Mouse (Mus musculus): ENCODE data around the gene Mat2b.
"Not testable (repeated sequence)": the region's sequence is repeated elsewhere in the genome, so short reads cannot be mapped to it uniquely, and the experiment has no call there.

Gene Mat2b

GRCm38 (mm10) chr11:40695103-40695502, at the start of gene Mat2b:
Gene Mat2b (minus strand): TSS chr11:40695203.
- no peak for DNase-seq (ENCODE audit: low read depth, low spot score)

GRCm38 (mm10) chr11:40744348-40744747, 49.3 kb upstream of the Mat2b start:
- no peak for DNase-seq (ENCODE audit: low read depth, low spot score)

- no peak for DNase-seq (ENCODE audit: low read depth, low spot score)
These were observed 46.7 kb upstream of the Mat2b start for GRCm38 (mm10) chr11:40741605-40742262.

GRCm38 (mm10) chr11:40737369-40737768, 42.4 kb upstream of the Mat2b start:
- no peak for DNase-seq (ENCODE audit: low read depth, low spot score)

- DNase-seq (ENCODE audit: low read depth, low spot score): peak; percentile 23
These were observed 39.3 kb upstream of the Mat2b start for GRCm38 (mm10) chr11:40734251-40734752.

- DNase-seq (ENCODE audit: low read depth, low spot score): peak; percentile 99
These were observed 38.6 kb upstream of the Mat2b start, which contains the start of the genes Hmmr and Nudcd2 for GRCm38 (mm10) chr11:40733339-40734174. Gene Hmmr (minus strand): TSS chr11:40733422. Gene Nudcd2 (plus strand): TSS chr11:40733667.

GRCm38 (mm10) chr11:40732997-40733338, 38.0 kb upstream of the Mat2b start:
- DNase-seq (ENCODE audit: low read depth, low spot score): no peak

- no peak for DNase-seq (ENCODE audit: low read depth, low spot score)
These were observed 23.3 kb upstream of the Mat2b start for GRCm38 (mm10) chr11:40718324-40718723.

GRCm38 (mm10) chr11:40715524-40715923, 20.5 kb upstream of the Mat2b start:
- peak; percentile 37 for DNase-seq (ENCODE audit: low read depth, low spot score)

GRCm38 (mm10) chr11:40713858-40714257, 18.9 kb upstream of the Mat2b start:
- no peak for DNase-seq (ENCODE audit: low read depth, low spot score)

GRCm38 (mm10) chr11:40709899-40710298, 14.9 kb upstream of the Mat2b start:
- DNase-seq (ENCODE audit: low read depth, low spot score): not testable (repeated sequence)

- DNase-seq (ENCODE audit: low read depth, low spot score): peak; percentile 86
These were observed 504 bp downstream of the Mat2b start for GRCm38 (mm10) chr11:40694311-40695087.

- peak; percentile 98 for DNase-seq (ENCODE audit: low read depth, low spot score)
These were observed 1.5 kb downstream of the Mat2b start for GRCm38 (mm10) chr11:40693366-40693951.

GRCm38 (mm10) chr11:40692511-40693365, 2.3 kb downstream of the Mat2b start:
- peak; percentile 95 for DNase-seq (ENCODE audit: low read depth, low spot score)

- peak; percentile 51 for DNase-seq (ENCODE audit: low read depth, low spot score)
These were observed 2.9 kb downstream of the Mat2b start for GRCm38 (mm10) chr11:40692101-40692509.

GRCm38 (mm10) chr11:40690444-40691127, 4.4 kb downstream of the Mat2b start:
- DNase-seq (ENCODE audit: low read depth, low spot score): peak; percentile 85

- DNase-seq (ENCODE audit: low read depth, low spot score): no peak
These were observed 11.7 kb downstream of the Mat2b start for GRCm38 (mm10) chr11:40683295-40683694.

GRCm38 (mm10) chr11:40682456-40682855, 12.5 kb downstream of the Mat2b start:
- DNase-seq (ENCODE audit: low read depth, low spot score): peak; percentile 64

GRCm38 (mm10) chr11:40677169-40677568, 17.8 kb downstream of the Mat2b start:
- peak; percentile 44 for DNase-seq (ENCODE audit: low read depth, low spot score)
